ENCODE assay signal across 21 mouse cellular contexts in the genomic region with DNA sequence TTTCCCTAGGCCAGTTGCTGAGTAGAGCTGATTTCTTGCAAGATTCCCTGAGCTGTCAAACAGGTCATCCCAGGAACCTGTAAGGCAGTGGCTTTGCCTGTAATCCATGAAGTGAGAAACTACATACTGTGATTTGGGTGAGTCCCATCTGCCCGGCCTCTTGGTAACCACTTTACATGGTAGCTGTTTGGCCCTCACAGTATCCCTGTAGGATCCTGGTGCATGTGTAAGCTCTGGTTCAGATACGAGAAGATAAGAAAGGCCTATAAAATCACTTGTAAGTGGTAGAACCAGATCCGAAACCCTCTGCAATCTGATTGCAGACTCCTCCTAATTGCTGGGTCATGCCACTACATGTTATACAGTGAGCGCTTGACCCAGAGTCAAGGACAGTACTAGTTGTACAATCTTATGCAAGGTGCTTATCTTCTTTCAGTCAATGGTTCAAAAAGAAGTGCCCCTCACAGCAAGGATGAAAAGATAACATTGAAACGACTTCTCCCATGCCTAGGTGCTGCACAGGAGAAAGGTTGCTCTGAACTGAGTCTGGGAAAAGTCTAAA. TPM values are rescaled to one million over a fixed set of nuclear protein-coding genes. Genes with fewer than 3 reads are reported as not detected.
DNase-seq lines count a peak whose midpoint lies in the region; ATAC-seq lines count a peak whose summit lies in the region.
"Had no signal": no experiment of that assay in that cellular context is flagged by ENCODE, and none has a peak within 500 bp of the region (broad histone marks: within the 10 kb centered on the region; RNA-seq: fewer than 3 reads in every experiment).

No protein-coding gene starts in this region.

- no peaks in the 10 kb centered on the region for H3K9me3 ChIP-seq in intestine, embryonic 16.5 days (ENCODE audit: control insufficient read depth, low read length)
- H3K9me3 ChIP-seq in liver, embryonic 12.5 days (replicated peaks): no peaks in the 10 kb centered on the region
- H3K9me3 ChIP-seq: embryonic facial prominence, embryonic 10.5 days; embryonic facial prominence, embryonic 12.5 days; forebrain, embryonic 10.5 days; forebrain, embryonic 12.5 days had no signal

- H3K9ac ChIP-seq in intestine, embryonic 16.5 days (ENCODE audit: low read depth, low read length): no peak overlapping the region
- H3K9ac ChIP-seq in liver, embryonic 12.5 days: no peak overlapping the region
- H3K9ac ChIP-seq: embryonic facial prominence, embryonic 12.5 days; forebrain, embryonic 12.5 days had no signal

- ATAC-seq in intestine, embryonic 16.5 days: peak; percentile 92
- ATAC-seq in liver, embryonic 12.5 days: no peak
- ATAC-seq: forebrain, embryonic 14.5 days; forebrain, embryonic 16.5 days had no signal

- WGBS in intestine, embryonic 16.5 days: 52% methylated on average over 5 of the region's 5 CpGs
- 52% methylated on average over 5 of the region's 5 CpGs for WGBS in liver, embryonic 12.5 days (ENCODE audit: insufficient replicate concordance)

- no peaks in the 10 kb centered on the region for H3K27me3 ChIP-seq in intestine, embryonic 16.5 days (replicated peaks; ENCODE audit: control insufficient read depth, insufficient read depth, low read length)
- no peaks in the 10 kb centered on the region for H3K27me3 ChIP-seq in liver, embryonic 12.5 days (replicated peaks)
- H3K27me3 ChIP-seq: embryonic facial prominence, embryonic 12.5 days; forebrain, embryonic 12.5 days had no signal

- H3K4me3 ChIP-seq in intestine, embryonic 16.5 days (ENCODE audit: low read length): no peak overlapping the region
- no peak overlapping the region for H3K4me3 ChIP-seq in liver, embryonic 12.5 days
- H3K4me3 ChIP-seq: embryonic facial prominence, embryonic 10.5 days; embryonic facial prominence, embryonic 12.5 days; forebrain, embryonic 10.5 days; forebrain, embryonic 12.5 days had no signal

- H3K4me2 ChIP-seq in intestine, embryonic 16.5 days (ENCODE audit: low read depth, low read length): no peak overlapping the region
- H3K4me2 ChIP-seq in liver, embryonic 12.5 days: no peak overlapping the region
- H3K4me2 ChIP-seq: embryonic facial prominence, embryonic 12.5 days; forebrain, embryonic 12.5 days had no signal

- no peak overlapping the region for H3K27ac ChIP-seq in intestine, embryonic 16.5 days (ENCODE audit: low read length)
- H3K27ac ChIP-seq in liver, embryonic 12.5 days: no peak overlapping the region
- H3K27ac ChIP-seq: embryonic facial prominence, embryonic 10.5 days; embryonic facial prominence, embryonic 12.5 days; forebrain, embryonic 10.5 days; forebrain, embryonic 12.5 days had no signal

- H3K36me3 ChIP-seq in intestine, embryonic 16.5 days (ENCODE audit: control insufficient read depth, insufficient read depth, low read length): no peaks in the 10 kb centered on the region
- H3K36me3 ChIP-seq in liver, embryonic 12.5 days: no peaks in the 10 kb centered on the region
- H3K36me3 ChIP-seq: embryonic facial prominence, embryonic 10.5 days; embryonic facial prominence, embryonic 12.5 days; forebrain, embryonic 10.5 days; forebrain, embryonic 12.5 days had no signal

- no peaks in the 10 kb centered on the region for H3K4me1 ChIP-seq in intestine, embryonic 16.5 days (ENCODE audit: control insufficient read depth, insufficient read depth, low read length)
- H3K4me1 ChIP-seq in liver, embryonic 12.5 days: no peaks in the 10 kb centered on the region
- H3K4me1 ChIP-seq: embryonic facial prominence, embryonic 10.5 days; embryonic facial prominence, embryonic 12.5 days; forebrain, embryonic 10.5 days; forebrain, embryonic 12.5 days had no signal

- DNase-seq in urinary bladder, adult 18-20 months (ENCODE audit: low spot score in 2 of 2): peak; percentile 27 to 40
- no peak for DNase-seq in urinary bladder, adult 2 months (ENCODE audit: low spot score)
- DNase-seq in fat pad, adult 2 months (ENCODE audit: extremely low read depth, low read depth, low spot score): peak; percentile 90
- DNase-seq in right cerebral cortex, postnatal 25 days: no peak
- DNase-seq: adrenal gland, adult 2 months; adrenal gland, postnatal 14 days; adrenal gland, postnatal 36 days; cerebellum, adult 11-12 months; cerebellum, adult 2 months; cerebellum, adult 9-10 months; cerebellum, postnatal 10 days; cerebellum, postnatal 25 days had no signal

RNA-seq across cellular contexts. Expression of gene Bpifc, which starts 17.1 kb away (rescaled TPM):
- polyA plus RNA-seq in urinary bladder, adult 2 months (2012; rRNA removed): 0.06 and 0.18 TPM in 2 replicates
- polyA plus RNA-seq in intestine, embryonic 16.5 days (2015; fragmentation: Nextera tagmentation; extraction: Ambion mirVana): 0.05 TPM in 1 of 2 replicates, not detected in the other
- polyA plus RNA-seq in liver, embryonic 12.5 days (2016; fragmentation: Nextera tagmentation; extraction: Ambion mirVana): not detected in 2 replicates
- polyA plus RNA-seq: C2C12; embryonic facial prominence, embryonic 10.5 days; embryonic facial prominence, embryonic 12.5 days; forebrain, embryonic 10.5 days; forebrain, embryonic 12.5 days; forebrain, embryonic 14.5 days; forebrain, embryonic 16.5 days had no signal

RNA-seq across cellular contexts. Expression of gene Fbxo7, which starts 27.1 kb away (rescaled TPM):
- polyA plus RNA-seq in urinary bladder, adult 2 months (2012; rRNA removed): 29.6 and 31.4 TPM in 2 replicates
- polyA plus RNA-seq in intestine, embryonic 16.5 days (2015; fragmentation: Nextera tagmentation; extraction: Ambion mirVana): 29.9 and 32.8 TPM in 2 replicates
- 67.9 and 68.0 TPM in 2 replicates for polyA plus RNA-seq in liver, embryonic 12.5 days (2016; fragmentation: Nextera tagmentation; extraction: Ambion mirVana)

RNA-seq across cellular contexts. Expression of gene Rtcb, which starts 37.0 kb away (rescaled TPM):
- 102 and 112 TPM in 2 replicates for polyA plus RNA-seq in urinary bladder, adult 2 months (2012; rRNA removed)
- 146 and 157 TPM in 2 replicates for polyA plus RNA-seq in intestine, embryonic 16.5 days (2015; fragmentation: Nextera tagmentation; extraction: Ambion mirVana)
- 115 and 118 TPM in 2 replicates for polyA plus RNA-seq in liver, embryonic 12.5 days (2016; fragmentation: Nextera tagmentation; extraction: Ambion mirVana)

Comparison
In these comparisons a context has a peak if more than half of its experiments do, and no peak if none do; other contexts are left out.
1. DNase-seq: peak in urinary bladder, adult 18-20 months (2 of 2) and fat pad, adult 2 months (single experiment); none in urinary bladder, adult 2 months (single experiment) and right cerebral cortex, postnatal 25 days (single experiment).